Mouse (Mus musculus): ENCODE results near the gene Spin2d. TPM values are rescaled to one million over a fixed set of nuclear protein-coding genes. Genes with fewer than 3 reads are reported as not detected.
"Not testable (repeated sequence)": the region's sequence is repeated elsewhere in the genome, so short reads cannot be mapped to it uniquely, and the experiment has no call there.

The Spin2d gene
- total RNA-seq (2021) = not detected

- intact Hi-C loops (cut with DNase I); DNase-seq (ENCODE audit: extremely low spot score in 1 of 2, low spot score in 2 of 2): not testable (repeated sequence)
Measured at GRCm38 (mm10) chrX:73176889-73177288, at the start of gene Spin2d. TSS of gene Spin2d (minus strand) at chrX:73176989.

- intact Hi-C loops (cut with DNase I) = loop anchor here (5.0 kb wide), 1 partner anchor 163 kb away; the partner anchor contains the start of gene Pnma3
- no peak for DNase-seq (ENCODE audit: extremely low spot score in 1 of 2, low spot score in 2 of 2)
Measured at GRCm38 (mm10) chrX:73225365-73225764, 48.6 kb upstream of the Spin2d start.

GRCm38 (mm10) chrX:73213819-73214564, 37.2 kb upstream of the Spin2d start, which contains the start of gene Xlr4b:
TSS of gene Xlr4b (plus strand) at chrX:73214333.
- intact Hi-C loops (cut with DNase I); DNase-seq (ENCODE audit: extremely low spot score in 1 of 2, low spot score in 2 of 2): not testable (repeated sequence)

- peak in 1 of 2 experiments; percentile 20 for DNase-seq (ENCODE audit: extremely low spot score in 1 of 2, low spot score in 2 of 2)
- intact Hi-C loops (cut with DNase I) = not testable (repeated sequence)
Measured at GRCm38 (mm10) chrX:73191934-73192333, 15.1 kb upstream of the Spin2d start, which contains the start of gene Xlr3b. TSS of gene Xlr3b (plus strand) at chrX:73192207.

- intact Hi-C loops (cut with DNase I); DNase-seq (ENCODE audit: extremely low spot score in 1 of 2, low spot score in 2 of 2): not testable (repeated sequence)
Measured at GRCm38 (mm10) chrX:73149350-73149749, 27.4 kb downstream of the Spin2d start, which contains the start of gene DXBay18. TSS of gene DXBay18 (minus strand) at chrX:73149450.

- intact Hi-C loops (cut with DNase I) = not testable (repeated sequence)
Measured at GRCm38 (mm10) chrX:73148496-73148895, 28.3 kb downstream of the Spin2d start, which contains the start of gene Xlr5b. TSS of gene Xlr5b (plus strand) at chrX:73148796.

GRCm38 (mm10) chrX:73143218-73143618, 33.6 kb downstream of the Spin2d start:
- DNase-seq (ENCODE audit: extremely low spot score in 1 of 2, low spot score in 2 of 2); intact Hi-C loops (cut with DNase I): not testable (repeated sequence)

More at GRCm38 (mm10) chrX:73148496-73148895, 28.3 kb downstream of the Spin2d start, which contains the start of gene Xlr5b:
- DNase-seq (ENCODE audit: extremely low spot score in 1 of 2, low spot score in 2 of 2) = not testable (repeated sequence)

Other genes starting within 250 kb of the Spin2d start
- gene Zfp185, start 189.7 kb downstream of the Spin2d start, total RNA-seq (2021) = 1 to 10 TPM in 1 of 2 experiments, under 1 TPM in 1; 0.90 to 1.0 TPM
- gene Pnma5, start 139.9 kb downstream of the Spin2d start, total RNA-seq (2021) = under 1 TPM; 0.41 to 0.59 TPM
- 10 to 100 TPM; 28.7 to 30.8 TPM for gene Pnma3, start 112.2 kb downstream of the Spin2d start, total RNA-seq (2021)
- gene Xlr4a, start 94.5 kb downstream of the Spin2d start, total RNA-seq (2021) = under 1 TPM in 1 of 2 experiments, not detected in 1; 0.91 TPM
- 1 to 10 TPM in 1 of 2 experiments, under 1 TPM in 1; 0.51 to 4.8 TPM for gene Xlr3a, start 79.9 kb downstream of the Spin2d start, total RNA-seq (2021)
- 1 to 10 TPM; 1.5 to 1.9 TPM for gene Gm14685, start 59.9 kb downstream of the Spin2d start, total RNA-seq (2021)
- not detected for gene Xlr5b, start 28.2 kb downstream of the Spin2d start, total RNA-seq (2021)
- 1 to 10 TPM in 1 of 2 experiments, under 1 TPM in 1; 0.91 to 1.4 TPM for gene DXBay18, start 27.5 kb downstream of the Spin2d start, total RNA-seq (2021)
- 1 to 10 TPM; 1.2 to 9.8 TPM for gene Xlr3b, start 15.2 kb upstream of the Spin2d start, total RNA-seq (2021)
- 1 to 10 TPM in 1 of 2 experiments, under 1 TPM in 1; 0.45 to 1.1 TPM for gene Xlr4b, start 37.3 kb upstream of the Spin2d start, total RNA-seq (2021)
- gene F8a, start 51.3 kb upstream of the Spin2d start, total RNA-seq (2021) = 10 to 100 TPM; 14.3 to 15.1 TPM
- gene Xlr4c, start 66.1 kb upstream of the Spin2d start, total RNA-seq (2021) = under 1 TPM in 1 of 2 experiments, not detected in 1; 0.90 TPM
- gene Xlr3c, start 88.4 kb upstream of the Spin2d start, total RNA-seq (2021) = not detected
- gene Xlr5a, start 116.0 kb upstream of the Spin2d start, total RNA-seq (2021) = not detected
- gene Xlr5c, start 116.0 kb upstream of the Spin2d start, total RNA-seq (2021) = not detected
- gene Gm45015, start 159.9 kb upstream of the Spin2d start, total RNA-seq (2021) = not detected
- gene Zfp275, start 165.6 kb upstream of the Spin2d start, total RNA-seq (2021) = 10 to 100 TPM; 16.8 to 17.5 TPM
- under 1 TPM; 0.19 to 0.24 TPM for gene Gm18336, start 221.7 kb upstream of the Spin2d start, total RNA-seq (2021)
- gene Zfp92, start 234.1 kb upstream of the Spin2d start, total RNA-seq (2021) = 1 to 10 TPM; 2.5 to 3.1 TPM

All from left cerebral cortex, postnatal 10 days (tissue).